Mouse (Mus musculus): Measurements from ENCODE around the gene Arpp19. TPM values are rescaled to one million over a fixed set of nuclear protein-coding genes. Genes with fewer than 3 reads are reported as not detected.

Gene Arpp19
- total and polyA plus RNA-seq, 2 experiments from 2014 or later, result 94.0 to 188 TPM

DNA sequence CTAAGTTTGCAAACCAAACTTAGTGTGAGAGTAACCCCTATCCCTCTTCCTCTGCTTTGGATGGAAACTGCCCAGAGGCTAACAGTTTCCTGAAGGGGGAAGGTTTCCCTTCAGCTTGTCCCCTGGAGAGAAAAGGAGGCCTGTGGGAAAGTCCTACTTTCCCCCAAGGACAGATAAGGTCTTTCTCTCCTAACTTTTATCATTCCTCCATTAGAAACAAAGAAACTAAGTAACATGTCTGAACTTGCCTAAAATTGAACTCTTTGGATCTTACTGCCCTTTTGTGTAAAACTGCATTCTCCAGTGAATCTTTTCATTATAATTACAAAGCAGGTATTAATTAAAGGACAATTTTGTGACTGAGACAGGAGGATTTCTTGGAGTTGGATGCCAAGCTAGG is 39.4 kb upstream of the Arpp19 start:
- Histone ChIP-seq H3K4me2 (ENCODE audit: low read depth, low read length, poor library complexity, severe bottlenecking) (no peak overlapping the region), H3K9me3 (ENCODE audit: low read length) (no peaks in the 10 kb centered on the region), H3K4me1 (ENCODE audit: insufficient read depth, low read length) (no peaks in the 10 kb centered on the region), H3K36me3 (ENCODE audit: insufficient read depth, low read length) (no peaks in the 10 kb centered on the region), H3K27ac (ENCODE audit: low read depth, low read length) (no peak overlapping the region), H3K4me3 (ENCODE audit: low read depth, low read length) (no peak overlapping the region), H3K27me3 (ENCODE audit: insufficient read depth, low read length) (no peaks in the 10 kb centered on the region), H3K9ac (replicated peaks; ENCODE audit: low read length, poor library complexity, severe bottlenecking) (no peak overlapping the region)
- DNase-seq (ENCODE audit: low spot score) (no peak), ATAC-seq (ENCODE audit: low FRiP score) (no peak)
- no peak for TF ChIP-seq CTCF (IDR thresholded peaks at IDR 0.05)

DNA sequence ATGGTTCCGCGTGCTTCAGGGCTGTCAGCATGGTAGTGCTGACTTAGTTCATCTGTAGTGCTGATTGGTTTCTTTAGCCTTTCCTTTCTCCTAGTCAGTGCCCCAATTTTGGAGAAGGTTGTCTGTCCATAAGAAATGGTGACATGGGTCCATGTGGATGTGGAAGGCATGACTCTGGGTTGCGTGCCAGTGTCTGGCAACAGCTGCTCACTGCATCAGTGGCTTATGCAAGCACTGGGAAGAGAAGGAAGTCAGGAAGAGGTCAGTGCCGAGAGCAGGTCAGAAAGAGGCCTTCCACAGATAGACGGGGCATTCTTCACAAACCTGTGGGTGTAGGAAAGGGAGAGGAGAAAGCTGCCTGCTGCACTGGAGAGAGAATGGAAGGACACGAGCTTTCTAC is 36.4 kb upstream of the Arpp19 start:
- ATAC-seq (ENCODE audit: low FRiP score) (no peak), DNase-seq (ENCODE audit: low spot score) (no peak)
- Histone ChIP-seq H3K9me3 (ENCODE audit: low read length) (no peaks in the 10 kb centered on the region), H3K4me2 (ENCODE audit: low read depth, low read length, poor library complexity, severe bottlenecking) (no peak overlapping the region), H3K4me1 (ENCODE audit: insufficient read depth, low read length) (no peaks in the 10 kb centered on the region), H3K4me3 (ENCODE audit: low read depth, low read length) (no peak overlapping the region), H3K27ac (ENCODE audit: low read depth, low read length) (no peak overlapping the region), H3K27me3 (ENCODE audit: insufficient read depth, low read length) (no peaks in the 10 kb centered on the region), H3K9ac (replicated peaks; ENCODE audit: low read length, poor library complexity, severe bottlenecking) (no peak overlapping the region), H3K36me3 (ENCODE audit: insufficient read depth, low read length) (0 out of 2 replicates have a peak, but pooled peaks cover 3% of the 10 kb centered on the region)
- TF ChIP-seq CTCF (IDR thresholded peaks at IDR 0.05), result no peak
- WGBS, result 89% methylated on average over 6 of the region's 6 CpGs

DNA sequence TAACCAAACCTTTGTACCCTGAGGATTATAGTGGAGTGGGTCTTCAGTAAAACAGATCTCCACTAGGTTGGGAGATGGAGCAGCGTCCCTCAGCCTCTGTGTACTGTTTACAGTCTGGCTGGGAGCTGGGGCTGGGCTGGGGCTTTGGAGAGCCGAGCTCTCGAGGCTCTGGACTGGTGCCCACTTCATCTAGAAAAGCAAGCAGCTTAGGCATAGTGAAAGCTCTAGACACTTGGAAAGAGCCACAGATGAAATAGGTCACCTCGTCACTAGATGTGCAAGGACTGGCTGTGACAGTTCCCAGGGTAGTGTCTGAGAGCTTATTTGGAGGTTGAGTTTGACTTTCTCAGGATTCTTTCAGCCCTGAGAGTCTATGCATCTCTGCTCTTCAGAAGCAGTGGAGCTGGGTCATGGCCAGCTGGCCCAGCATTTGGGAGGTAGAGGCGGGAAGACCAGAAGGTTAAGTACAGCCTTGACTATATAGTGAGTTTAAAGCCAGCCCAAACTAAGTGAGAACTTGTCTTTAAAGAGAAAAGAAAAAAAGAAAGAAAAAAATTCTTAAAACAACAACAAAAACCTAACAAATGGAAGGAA is 35.7 kb upstream of the Arpp19 start:
- Histone ChIP-seq H3K27ac (ENCODE audit: low read depth, low read length) (no peak overlapping the region; the same call in 1 of the 2 replicates), H3K27me3 (ENCODE audit: insufficient read depth, low read length) (no peaks in the 10 kb centered on the region), H3K4me2 (ENCODE audit: low read depth, low read length, poor library complexity, severe bottlenecking) (no peak overlapping the region), H3K4me3 (ENCODE audit: low read depth, low read length) (no peak overlapping the region), H3K36me3 (ENCODE audit: insufficient read depth, low read length) (peaks cover 6% of the 10 kb centered on the region; the same call in 1 of the 2 replicates), H3K4me1 (ENCODE audit: insufficient read depth, low read length) (no peaks in the 10 kb centered on the region), H3K9me3 (ENCODE audit: low read length) (no peaks in the 10 kb centered on the region), H3K9ac (replicated peaks; ENCODE audit: low read length, poor library complexity, severe bottlenecking) (no peak overlapping the region)
- WGBS, result 67% methylated on average over 5 of the region's 5 CpGs
- DNase-seq (ENCODE audit: low spot score) (peak; percentile 56), ATAC-seq (ENCODE audit: low FRiP score) (0 out of 2 replicates have a peak, but pooled peaks have one; percentile 47)
- TF ChIP-seq CTCF (IDR thresholded peaks at IDR 0.05), result no peak

DNA sequence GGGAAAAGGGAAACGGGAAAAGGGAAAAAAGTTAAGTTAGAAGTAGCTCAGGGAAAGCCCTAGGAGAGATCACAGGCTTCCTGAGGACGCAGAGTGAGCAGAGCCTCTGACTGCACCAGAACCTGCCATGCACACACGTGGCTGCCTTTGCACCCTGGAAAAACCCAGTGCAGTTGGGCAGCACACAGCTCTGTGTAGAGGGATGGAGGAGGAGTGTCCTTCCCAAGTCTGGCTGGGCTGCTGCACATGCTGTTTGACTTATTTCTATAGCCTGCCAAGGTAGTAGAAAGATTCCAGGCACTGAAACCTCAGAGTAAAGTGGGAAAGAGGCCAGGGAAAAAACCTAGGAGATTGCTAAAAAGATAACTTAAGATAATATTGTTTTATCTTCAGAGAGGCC is 35.2 kb upstream of the Arpp19 start:
- ATAC-seq (ENCODE audit: low FRiP score) (no peak), DNase-seq (ENCODE audit: low spot score) (no peak)
- Histone ChIP-seq H3K27ac (ENCODE audit: low read depth, low read length) (no peak overlapping the region), H3K9ac (replicated peaks; ENCODE audit: low read length, poor library complexity, severe bottlenecking) (no peak overlapping the region), H3K36me3 (ENCODE audit: insufficient read depth, low read length) (peaks cover 6% of the 10 kb centered on the region; the same call in 1 of the 2 replicates), H3K4me3 (ENCODE audit: low read depth, low read length) (no peak overlapping the region), H3K9me3 (ENCODE audit: low read length) (no peaks in the 10 kb centered on the region), H3K4me1 (ENCODE audit: insufficient read depth, low read length) (no peaks in the 10 kb centered on the region), H3K27me3 (ENCODE audit: insufficient read depth, low read length) (no peaks in the 10 kb centered on the region), H3K4me2 (ENCODE audit: low read depth, low read length, poor library complexity, severe bottlenecking) (no peak overlapping the region)
- no peak for TF ChIP-seq CTCF (IDR thresholded peaks at IDR 0.05)
- 75% methylated on average over 3 of the region's 3 CpGs for WGBS

DNA sequence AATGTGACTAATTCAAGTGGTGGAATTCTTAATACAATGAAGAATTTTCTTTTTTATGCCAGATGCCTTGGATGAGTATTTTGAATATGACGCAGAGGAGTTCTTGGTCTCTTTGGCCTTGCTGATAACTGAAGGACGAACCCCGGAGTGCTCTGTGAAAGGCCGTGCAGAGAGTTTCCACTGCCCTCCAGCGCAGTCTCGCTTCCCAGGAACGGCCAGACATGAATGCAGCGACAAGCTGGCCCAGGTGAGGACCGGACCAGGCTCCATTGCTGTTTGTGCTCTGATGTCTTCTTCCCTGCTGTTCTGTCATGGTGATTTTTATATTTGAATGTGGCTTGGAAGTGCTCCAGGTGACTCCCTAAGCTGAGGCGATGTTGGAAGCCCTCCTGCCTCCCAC is 33.2 kb upstream of the Arpp19 start:
- TF ChIP-seq CTCF (IDR thresholded peaks at IDR 0.05), result no peak
- no peak overlapping the region for H3K27ac ChIP-seq (ENCODE audit: low read depth, low read length)
- no peaks in the 10 kb centered on the region for H3K27me3 ChIP-seq (ENCODE audit: insufficient read depth, low read length)
- H3K9ac ChIP-seq (replicated peaks; ENCODE audit: low read length, poor library complexity, severe bottlenecking), result no peak overlapping the region
- H3K4me2 ChIP-seq (ENCODE audit: low read depth, low read length, poor library complexity, severe bottlenecking), result no peak overlapping the region
- H3K9me3 ChIP-seq (ENCODE audit: low read length), result no peaks in the 10 kb centered on the region
- no peak overlapping the region for H3K4me3 ChIP-seq (ENCODE audit: low read depth, low read length)
- H3K36me3 ChIP-seq (ENCODE audit: insufficient read depth, low read length), result peaks cover 15% of the 10 kb centered on the region
- WGBS, result 91% methylated on average over 10 of the region's 10 CpGs
- DNase-seq (ENCODE audit: low spot score), result no peak
- no peaks in the 10 kb centered on the region for H3K4me1 ChIP-seq (ENCODE audit: insufficient read depth, low read length)
- ATAC-seq (ENCODE audit: low FRiP score), result no peak

DNA sequence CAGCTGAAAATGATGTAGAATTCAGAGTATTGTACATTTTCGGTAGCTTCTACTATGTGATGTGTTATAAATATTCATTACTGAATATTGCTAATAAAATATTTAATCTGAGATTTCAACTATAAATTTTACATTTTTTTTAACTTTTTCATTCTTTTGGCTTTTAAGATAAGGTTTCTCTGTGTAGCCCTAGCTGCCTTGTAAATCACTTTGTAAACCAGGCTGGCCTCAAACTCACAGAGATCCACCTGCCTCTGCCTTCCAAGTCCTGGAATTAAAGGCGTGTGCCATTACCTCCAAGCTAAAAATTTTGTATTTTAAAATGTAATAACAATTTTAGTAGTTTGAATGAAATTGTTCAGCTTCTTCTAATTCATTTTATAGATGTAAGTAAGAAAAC is 20.8 kb upstream of the Arpp19 start:
- DNase-seq (ENCODE audit: low spot score), result no peak
- H3K4me3 ChIP-seq (ENCODE audit: low read depth, low read length), result no peak overlapping the region
- TF ChIP-seq CTCF (IDR thresholded peaks at IDR 0.05), result no peak
- H3K27me3 ChIP-seq (ENCODE audit: insufficient read depth, low read length), result no peaks in the 10 kb centered on the region
- no peak for ATAC-seq (ENCODE audit: low FRiP score)
- H3K27ac ChIP-seq (ENCODE audit: low read depth, low read length), result no peak overlapping the region
- WGBS, result 91% methylated on average over 2 of the region's 2 CpGs
- H3K9me3 ChIP-seq (ENCODE audit: low read length), result no peaks in the 10 kb centered on the region
- no peaks in the 10 kb centered on the region for H3K4me1 ChIP-seq (ENCODE audit: insufficient read depth, low read length)
- H3K4me2 ChIP-seq (ENCODE audit: low read depth, low read length, poor library complexity, severe bottlenecking), result no peak overlapping the region
- H3K36me3 ChIP-seq (ENCODE audit: insufficient read depth, low read length), result peaks cover 35% of the 10 kb centered on the region
- H3K9ac ChIP-seq (replicated peaks; ENCODE audit: low read length, poor library complexity, severe bottlenecking), result no peak overlapping the region

All from midbrain, postnatal 0 days (tissue).